Mouse (Mus musculus) embryonic facial prominence, embryonic 14.5 days (tissue): ENCODE measurements around the gene Pdcd5. TPM values are rescaled to one million over a fixed set of nuclear protein-coding genes. Genes with fewer than 3 reads are reported as not detected.

Experiments used
- ATAC-seq: fragments of 200-750 bp; cut with Nextera tagmentation; 2 replicates; pipeline ENCODE4 v1.8.0; 2017; ENCODE audit warnings: low read depth, moderate number of reproducible peaks, moderate TSS enrichment
- DNase-seq: peaks from one replicate; pipeline ENCODE4 v3.0.0-alpha.2; 2015; ENCODE audit warnings: low spot score
- H3K27ac ChIP-seq: fragments of 300-500 bp; sonication (generic); replicated peaks from 2 replicates; pipeline ENCODE4 v1.5.1; 2014; ENCODE audit warnings: low read depth, mild to moderate bottlenecking, low read length, moderate library complexity
- H3K27me3 ChIP-seq: fragments of 300-500 bp; sonication (generic); replicated peaks from 2 replicates; pipeline ENCODE4 v1.6.1; 2014; ENCODE audit warnings: low read length; ENCODE audit not compliant: control insufficient read depth, insufficient read depth
- H3K36me3 ChIP-seq: fragments of 300-500 bp; sonication (generic); 2 replicates; pipeline ENCODE4 v1.6.1; 2014; ENCODE audit warnings: low read length, mixed read lengths; ENCODE audit not compliant: control insufficient read depth, insufficient read depth
- H3K4me1 ChIP-seq: fragments of 300-500 bp; sonication (generic); 2 replicates; pipeline ENCODE4 v1.6.1; 2014; ENCODE audit warnings: antibody characterized with exemption, low read length; ENCODE audit not compliant: control insufficient read depth, insufficient read depth
- H3K4me2 ChIP-seq: fragments of 300-500 bp; sonication (generic); 2 replicates; pipeline ENCODE4 v1.6.1; 2014; ENCODE audit warnings: low read depth, mild to moderate bottlenecking, low read length, moderate library complexity, mixed read lengths
- H3K4me3 ChIP-seq: fragments of 300-500 bp; sonication (generic); 2 replicates; pipeline ENCODE4 v1.5.1; 2014; ENCODE audit warnings: low read depth, mild to moderate bottlenecking, low read length
- H3K9ac ChIP-seq: fragments of 300-500 bp; sonication (generic); 2 replicates; pipeline ENCODE4 v1.6.1; 2014; ENCODE audit warnings: low read depth, mild to moderate bottlenecking, low read length, moderate library complexity, mixed read lengths
- H3K9me3 ChIP-seq: fragments of 300-500 bp; sonication (generic); 2 replicates; pipeline ENCODE4 v1.6.1; 2016; ENCODE audit warnings: low read length; ENCODE audit not compliant: control insufficient read depth
- WGBS: fragments of 180-500 bp; shearing (Covaris S2); extraction: QIAGEN DNeasy Blood & Tissue Kit; methylation state at CpG from one replicate; pipeline ENCODE4 v1.1.7; 2014; 5-methylcytosine and 5-hydroxymethylcytosine counted together
- polyA plus RNA-seq: library from polyadenylated mRNA; unstranded; fragments of >200 nt; fragmentation: Nextera tagmentation; extraction: Ambion mirVana; gene quantifications from 2 replicates; pipeline ENCODE4 v1.2.1, GENCODE M21; 2014

Pdcd5 gene
- polyA plus RNA-seq, 1 experiment from 2014 or later = 275 TPM

- peaks cover 75% of the 10 kb centered on the region for H3K36me3 ChIP-seq
- H3K27me3 ChIP-seq = no peaks in the 10 kb centered on the region
- no peak overlapping the region for H3K9ac ChIP-seq
- no peaks in the 10 kb centered on the region for H3K4me1 ChIP-seq
- no peaks in the 10 kb centered on the region for H3K9me3 ChIP-seq
- DNase-seq (no peak), ATAC-seq (no peak)
- H3K4me3 ChIP-seq = no peak overlapping the region
- 86% methylated on average over 9 of the region's 9 CpGs for WGBS
- H3K4me2 ChIP-seq = no peak overlapping the region
- no peak overlapping the region for H3K27ac ChIP-seq
These were observed 47.8 kb downstream of the Pdcd5 start for GRCm38 (mm10) chr7:35599492-35599891.

GRCm38 (mm10) chr7:35594311-35594710, 53.0 kb downstream of the Pdcd5 start:
- no peak overlapping the region for H3K9ac ChIP-seq
- no peak overlapping the region for H3K4me2 ChIP-seq
- peaks cover 63% of the 10 kb centered on the region for H3K36me3 ChIP-seq
- ATAC-seq = no peak
- peaks cover 17% of the 10 kb centered on the region for H3K4me1 ChIP-seq
- H3K27ac ChIP-seq = no peak overlapping the region
- H3K27me3 ChIP-seq = no peaks in the 10 kb centered on the region
- H3K4me3 ChIP-seq = no peak overlapping the region
- no peak for DNase-seq
- WGBS = 84% methylated on average over 5 of the region's 5 CpGs
- no peaks in the 10 kb centered on the region for H3K9me3 ChIP-seq

Other genes starting within 250 kb of the Pdcd5 start
- 0.14 and 0.42 TPM in 2 replicates for gene Slc7a9, start 198.7 kb downstream of the Pdcd5 start, polyA plus RNA-seq
- gene Tdrd12, start 109.8 kb downstream of the Pdcd5 start, polyA plus RNA-seq = 0.17 and 0.66 TPM in 2 replicates
- gene Nudt19, start 91.2 kb downstream of the Pdcd5 start, polyA plus RNA-seq = 57.3 and 59.0 TPM in 2 replicates
- 0.17 and 0.22 TPM in 2 replicates for gene Rgs9bp, start 61.9 kb downstream of the Pdcd5 start, polyA plus RNA-seq
- 42.0 and 46.3 TPM in 2 replicates for gene Ankrd27, start 61.3 kb downstream of the Pdcd5 start, polyA plus RNA-seq
- gene Dpy19l3, start 106.9 kb upstream of the Pdcd5 start, polyA plus RNA-seq = 34.9 and 38.9 TPM in 2 replicates
- 17.8 TPM in 2 replicates for gene Zfp507, start 155.5 kb upstream of the Pdcd5 start, polyA plus RNA-seq